Mouse (Mus musculus) left cerebral cortex, postnatal 10 days (tissue): ENCODE data around the gene Hyou1. TPM values are rescaled to one million over a fixed set of nuclear protein-coding genes. Genes with fewer than 3 reads are reported as not detected.
"Not testable (repeated sequence)": the region's sequence is repeated elsewhere in the genome, so short reads cannot be mapped to it uniquely, and the experiment has no call there.

Experiments
- DNase-seq, 2 experiments: peaks; one replicate each; pipeline ENCODE4 v3.0.0; 2021 to 2022; ENCODE audit warnings: low spot score in 2 of 2, mixed read lengths in 1 of 2; ENCODE audit errors: extremely low spot score in 1 of 2
- intact Hi-C: fragments of 180-260 bp; cut with DNase I; formaldehyde crosslinking; loops from one replicate; pipeline ENCODE4 v1.15.1; 2025
- total RNA-seq, 2 experiments: library from RNA; stranded (reverse); gene quantifications; 2 replicates each; pipeline ENCODE4 v1.2.3; 2021

Hyou1 gene
- total RNA-seq, 2 experiments from 2014 or later = 87.1 to 89.3 TPM

GRCm38 (mm10) chr9:44398087-44398486, 18.8 kb downstream of the Hyou1 start:
- intact Hi-C loops = no loop called here
- no peak for DNase-seq

- no peak for DNase-seq
- intact Hi-C loops = no loop called here
Observed at GRCm38 (mm10) chr9:44398551-44398950, 19.3 kb downstream of the Hyou1 start.

- no peak for DNase-seq
- intact Hi-C loops = no loop called here
Observed at GRCm38 (mm10) chr9:44399114-44399794, 20.0 kb downstream of the Hyou1 start.

GRCm38 (mm10) chr9:44399795-44400114, 20.5 kb downstream of the Hyou1 start:
- no peak for DNase-seq
- intact Hi-C loops = no loop called here

- no peak for DNase-seq
- intact Hi-C loops = no loop called here
Observed at GRCm38 (mm10) chr9:44401081-44401480, 21.8 kb downstream of the Hyou1 start.

GRCm38 (mm10) chr9:44405011-44405410, 25.7 kb downstream of the Hyou1 start:
- intact Hi-C loops = no loop called here
- DNase-seq = no peak

GRCm38 (mm10) chr9:44406906-44407751, 27.8 kb downstream of the Hyou1 start, which contains the start of the genes Rps25 and Trappc4:
Rps25 (plus strand) TSS chr9:44407139.
Trappc4 (minus strand) TSS chr9:44407600.
- intact Hi-C loops = no loop called here
- peak; percentile 90 to 93 for DNase-seq

- DNase-seq = no peak
- intact Hi-C loops = no loop called here
Observed at GRCm38 (mm10) chr9:44407752-44408097, 28.4 kb downstream of the Hyou1 start.

- intact Hi-C loops, DNase-seq: not testable (repeated sequence)
Observed at GRCm38 (mm10) chr9:44408693-44409092, 29.4 kb downstream of the Hyou1 start.

- no peak for DNase-seq
- intact Hi-C loops = no loop called here
Observed at GRCm38 (mm10) chr9:44410647-44411336, 31.5 kb downstream of the Hyou1 start.

- intact Hi-C loops = no loop called here
- DNase-seq = no peak
Observed at GRCm38 (mm10) chr9:44411601-44412130, 32.4 kb downstream of the Hyou1 start.

- DNase-seq = no peak
- intact Hi-C loops = no loop called here
Observed at GRCm38 (mm10) chr9:44412306-44412705, 33.0 kb downstream of the Hyou1 start.

GRCm38 (mm10) chr9:44412781-44413180, 33.5 kb downstream of the Hyou1 start:
- intact Hi-C loops = no loop called here

GRCm38 (mm10) chr9:44417156-44417891, 38.0 kb downstream of the Hyou1 start:
- no peak for DNase-seq
- intact Hi-C loops = no loop called here

More at GRCm38 (mm10) chr9:44412781-44413180, 33.5 kb downstream of the Hyou1 start:
- DNase-seq = no peak

- intact Hi-C loops = no loop called here
- DNase-seq = peak; percentile 94 to 97
Observed at GRCm38 (mm10) chr9:44417892-44418363, 38.6 kb downstream of the Hyou1 start.

- no peak for DNase-seq
- intact Hi-C loops = no loop called here
Observed at GRCm38 (mm10) chr9:44418519-44419385, 39.5 kb downstream of the Hyou1 start, which contains the start of gene Ccdc84. Ccdc84 (minus strand) TSS chr9:44418569.

GRCm38 (mm10) chr9:44419730-44420129, 40.4 kb downstream of the Hyou1 start:
- DNase-seq, intact Hi-C loops: not testable (repeated sequence)
